Mouse (Mus musculus) intestine, embryonic 14.5 days (tissue): ENCODE data around the gene Smc5. TPM values are rescaled to one million over a fixed set of nuclear protein-coding genes. Genes with fewer than 3 reads are reported as not detected.

ENCODE experiments used
- ATAC-seq: fragments of 200-750 bp; cut with Nextera tagmentation; replicated peaks from 2 replicates; pipeline ENCODE4 v1.8.0; 2017; ENCODE audit warnings: low read depth, moderate number of reproducible peaks, moderate TSS enrichment, moderate library complexity; ENCODE audit not compliant: low FRiP score, low TSS enrichment
- DNase-seq: peaks from one replicate; pipeline ENCODE4 v3.0.0-alpha.2; 2018; ENCODE audit warnings: low spot score
- H3K27ac ChIP-seq: fragments of 300-500 bp; sonication (generic); 2 replicates; pipeline ENCODE4 v1.5.1; 2014; ENCODE audit warnings: low read depth, mild to moderate bottlenecking, control low read depth
- H3K27me3 ChIP-seq: fragments of 300-500 bp; sonication (generic); replicated peaks from 2 replicates; pipeline ENCODE4 v1.6.1; 2014; ENCODE audit warnings: low read length, control low read depth; ENCODE audit not compliant: control insufficient read depth, insufficient read depth
- H3K36me3 ChIP-seq: fragments of 300-500 bp; sonication (generic); 2 replicates; pipeline ENCODE4 v1.6.1; 2014; ENCODE audit warnings: low read length, control low read depth; ENCODE audit not compliant: control insufficient read depth, insufficient read depth
- H3K4me1 ChIP-seq: fragments of 300-500 bp; sonication (generic); replicated peaks from 2 replicates; pipeline ENCODE4 v1.6.1; 2014; ENCODE audit warnings: low read length, control low read depth, mixed read lengths; ENCODE audit not compliant: control insufficient read depth, insufficient read depth
- H3K4me2 ChIP-seq: fragments of 300-500 bp; sonication (generic); 2 replicates; pipeline ENCODE4 v1.6.1; 2014; ENCODE audit warnings: low read length
- H3K4me3 ChIP-seq: fragments of 300-500 bp; sonication (generic); 2 replicates; pipeline ENCODE4 v1.5.1; 2014; ENCODE audit warnings: low read depth, low read length, control low read depth, mixed read lengths
- H3K9ac ChIP-seq: fragments of 300-500 bp; sonication (generic); 2 replicates; pipeline ENCODE4 v1.6.1; 2014; ENCODE audit warnings: mild to moderate bottlenecking, low read length
- H3K9me3 ChIP-seq: fragments of 300-500 bp; sonication (generic); 2 replicates; pipeline ENCODE4 v1.6.1; 2016; ENCODE audit warnings: low read length, control low read depth; ENCODE audit not compliant: control insufficient read depth
- WGBS: fragments of 180-500 bp; shearing (Covaris S2); extraction: QIAGEN DNeasy Blood & Tissue Kit; methylation state at CpG from one replicate; pipeline ENCODE4 v1.1.7; 2014; 5-methylcytosine and 5-hydroxymethylcytosine counted together
- polyA plus RNA-seq: library from polyadenylated mRNA; unstranded; fragments of >200 nt; fragmentation: Nextera tagmentation; extraction: Ambion mirVana; gene quantifications from 2 replicates; pipeline ENCODE4 v1.2.1, GENCODE M21; 2014

Smc5 gene
- polyA plus RNA-seq, 1 experiment from 2014 or later, result 32.2 TPM

- Histone ChIP-seq H3K4me1 (no peaks in the 10 kb centered on the region), H3K9ac (no peak overlapping the region), H3K27me3 (no peaks in the 10 kb centered on the region), H3K36me3 (no peaks in the 10 kb centered on the region), H3K4me2 (no peak overlapping the region), H3K4me3 (no peak overlapping the region), H3K27ac (no peak overlapping the region), H3K9me3 (no peaks in the 10 kb centered on the region)
- DNase-seq (no peak), ATAC-seq (no peak)
- 84% methylated on average over 3 of the region's 3 CpGs for WGBS
Measured at GRCm38 (mm10) chr19:23178533-23178932, 95.2 kb downstream of the Smc5 start.

- no peak overlapping the region for H3K4me2 ChIP-seq
Measured at GRCm38 (mm10) chr19:23175511-23175910, 98.2 kb downstream of the Smc5 start.

GRCm38 (mm10) chr19:23175090-23175489 lies 98.6 kb downstream of the Smc5 start:
- no peak overlapping the region for H3K9ac ChIP-seq
- ATAC-seq (no peak), DNase-seq (no peak)
- H3K36me3 ChIP-seq, result no peaks in the 10 kb centered on the region
- 75% methylated on average over 3 of the region's 3 CpGs for WGBS
- no peaks in the 10 kb centered on the region for H3K27me3 ChIP-seq
- no peaks in the 10 kb centered on the region for H3K4me1 ChIP-seq
- H3K4me3 ChIP-seq, result no peak overlapping the region
- H3K27ac ChIP-seq, result no peak overlapping the region
- no peak overlapping the region for H3K4me2 ChIP-seq
- H3K9me3 ChIP-seq, result no peaks in the 10 kb centered on the region

More at GRCm38 (mm10) chr19:23175511-23175910, 98.2 kb downstream of the Smc5 start:
- no peak overlapping the region for H3K9ac ChIP-seq
- DNase-seq (no peak), ATAC-seq (no peak)
- no peaks in the 10 kb centered on the region for H3K4me1 ChIP-seq
- 43% methylated on average over 2 of the region's 2 CpGs for whole genome bisulfite sequencing
- H3K9me3 ChIP-seq, result no peaks in the 10 kb centered on the region
- H3K4me3 ChIP-seq, result no peak overlapping the region
- no peaks in the 10 kb centered on the region for H3K36me3 ChIP-seq
- H3K27ac ChIP-seq, result no peak overlapping the region
- no peaks in the 10 kb centered on the region for H3K27me3 ChIP-seq

- WGBS, result 95% methylated on average over 2 of the region's 2 CpGs
- Histone ChIP-seq H3K4me3 (no peak overlapping the region), H3K4me1 (no peaks in the 10 kb centered on the region), H3K27ac (no peak overlapping the region), H3K9me3 (no peaks in the 10 kb centered on the region), H3K36me3 (no peaks in the 10 kb centered on the region), H3K4me2 (no peak overlapping the region), H3K27me3 (no peaks in the 10 kb centered on the region), H3K9ac (no peak overlapping the region)
- ATAC-seq (no peak), DNase-seq (no peak)
Measured at GRCm38 (mm10) chr19:23171136-23171535, 102.6 kb downstream of the Smc5 start.

GRCm38 (mm10) chr19:23170476-23170875 lies 103.2 kb downstream of the Smc5 start:
- Histone ChIP-seq H3K9ac (no peak overlapping the region), H3K9me3 (no peaks in the 10 kb centered on the region), H3K4me2 (no peak overlapping the region), H3K4me1 (no peaks in the 10 kb centered on the region), H3K27ac (no peak overlapping the region), H3K27me3 (no peaks in the 10 kb centered on the region), H3K36me3 (no peaks in the 10 kb centered on the region), H3K4me3 (no peak overlapping the region)
- ATAC-seq, result no peak
- WGBS, result 86% methylated on average over 5 of the region's 5 CpGs
- no peak for DNase-seq

GRCm38 (mm10) chr19:23169659-23170050 lies 104.0 kb downstream of the Smc5 start:
- H3K27ac ChIP-seq, result no peak overlapping the region
- H3K4me2 ChIP-seq, result no peak overlapping the region
- WGBS, result 94% methylated on average over 2 of the region's 2 CpGs
- no peaks in the 10 kb centered on the region for H3K27me3 ChIP-seq
- no peaks in the 10 kb centered on the region for H3K4me1 ChIP-seq
- H3K9ac ChIP-seq, result no peak overlapping the region
- ATAC-seq (no peak), DNase-seq (no peak)
- no peaks in the 10 kb centered on the region for H3K9me3 ChIP-seq
- H3K4me3 ChIP-seq, result no peak overlapping the region
- no peaks in the 10 kb centered on the region for H3K36me3 ChIP-seq

GRCm38 (mm10) chr19:23168899-23169658 lies 104.6 kb downstream of the Smc5 start:
- Histone ChIP-seq H3K36me3 (no peaks in the 10 kb centered on the region), H3K27ac (no peak overlapping the region), H3K27me3 (no peaks in the 10 kb centered on the region), H3K4me1 (no peaks in the 10 kb centered on the region), H3K9me3 (no peaks in the 10 kb centered on the region), H3K4me2 (no peak overlapping the region), H3K9ac (no peak overlapping the region), H3K4me3 (no peak overlapping the region)
- WGBS, result 87% methylated on average over 5 of the region's 5 CpGs
- DNase-seq (no peak), ATAC-seq (no peak)

GRCm38 (mm10) chr19:23166550-23167284 lies 107.0 kb downstream of the Smc5 start:
- ATAC-seq (no peak), DNase-seq (no peak)
- no peaks in the 10 kb centered on the region for H3K27me3 ChIP-seq
- H3K27ac ChIP-seq, result no peak overlapping the region
- H3K4me2 ChIP-seq, result no peak overlapping the region
- H3K36me3 ChIP-seq, result no peaks in the 10 kb centered on the region
- no peak overlapping the region for H3K4me3 ChIP-seq
- no peaks in the 10 kb centered on the region for H3K9me3 ChIP-seq
- no peaks in the 10 kb centered on the region for H3K4me1 ChIP-seq
- 77% methylated on average over 11 of the region's 11 CpGs for WGBS
- no peak overlapping the region for H3K9ac ChIP-seq
